ENCODE assay signal across 13 mouse cellular contexts in the genomic region with DNA sequence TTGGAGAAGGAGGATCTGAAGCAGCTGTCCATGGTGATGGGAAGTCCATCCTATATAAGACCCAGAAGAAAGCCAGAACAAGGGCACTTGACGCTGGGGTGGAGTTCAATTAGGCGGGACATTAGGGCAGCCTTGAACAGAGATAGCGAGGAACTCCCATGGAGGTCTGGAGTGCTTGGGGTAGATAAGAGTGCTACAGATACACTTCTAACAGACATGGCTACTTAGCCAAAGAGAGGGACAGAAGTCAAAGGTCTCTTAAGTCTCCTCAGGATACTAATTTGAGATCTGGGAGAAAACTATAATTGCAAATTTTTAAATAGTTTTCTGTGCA.
DNase-seq lines count a peak whose midpoint lies in the region; ATAC-seq lines count a peak whose summit lies in the region.
"Had no signal": no experiment of that assay in that cellular context is flagged by ENCODE, and none has a peak within 500 bp of the region (broad histone marks: within the 10 kb centered on the region; RNA-seq: fewer than 3 reads in every experiment).

No protein-coding gene starts in this region.

- no peaks in the 10 kb centered on the region for H3K9me3 ChIP-seq in kidney, embryonic 14.5 days (ENCODE audit: control insufficient read depth, low read length)
- H3K9me3 ChIP-seq: lung, embryonic 15.5 days; midbrain, embryonic 15.5 days had no signal

- no peaks in the 10 kb centered on the region for H3K36me3 ChIP-seq in kidney, embryonic 14.5 days (ENCODE audit: control insufficient read depth, insufficient read depth, low read length)
- H3K36me3 ChIP-seq: lung, embryonic 15.5 days; midbrain, embryonic 15.5 days had no signal

- H3K27me3 ChIP-seq in kidney, embryonic 14.5 days (ENCODE audit: control insufficient read depth, insufficient read depth, low read length) = no peaks in the 10 kb centered on the region
- H3K27me3 ChIP-seq: CH12.LX; lung, embryonic 15.5 days; midbrain, embryonic 15.5 days had no signal

- peak; percentile 46; the same call in 1 of the 2 replicates for ATAC-seq in kidney, embryonic 14.5 days (ENCODE audit: low FRiP score, low TSS enrichment)
- peak; percentile 90 for ATAC-seq in erythroblast, adult 5-6 weeks (replicated peaks; ENCODE audit: low FRiP score, poor library complexity, severe bottlenecking)
- peak; percentile 64 for ATAC-seq in megakaryocyte progenitor cell, adult 5-6 weeks (replicated peaks; ENCODE audit: poor library complexity)

- no peak overlapping the region for H3K4me2 ChIP-seq in kidney, embryonic 14.5 days (replicated peaks; ENCODE audit: low read depth, low read length)
- H3K4me2 ChIP-seq: lung, embryonic 15.5 days; midbrain, embryonic 15.5 days had no signal

- 88% methylated on average over 3 of the region's 3 CpGs for WGBS in kidney, embryonic 14.5 days

- DNase-seq in kidney, adult 9 months = no peak
- DNase-seq in MEL-GATA-1-ER (ENCODE audit: extremely low read depth, low read depth) = peak; percentile 39
- DNase-seq in cerebellum, postnatal 25 days = no peak
- DNase-seq in frontal cortex, postnatal 10 days (ENCODE audit: low spot score in 2 of 2) = no peak
- DNase-seq in adrenal gland, postnatal 36 days = no peak
- DNase-seq: cerebellum, adult 8-10 months; right cerebral cortex, postnatal 25 days had no signal

- H3K4me1 ChIP-seq in kidney, embryonic 14.5 days (ENCODE audit: control insufficient read depth, insufficient read depth, low read length) = no peaks in the 10 kb centered on the region
- H3K4me1 ChIP-seq: lung, embryonic 15.5 days had no signal

- no peak overlapping the region for H3K4me3 ChIP-seq in kidney, embryonic 14.5 days (ENCODE audit: low read length)
- H3K4me3 ChIP-seq: lung, embryonic 15.5 days; midbrain, embryonic 15.5 days had no signal

- H3K27ac ChIP-seq in kidney, embryonic 14.5 days (ENCODE audit: low read depth, low read length) = no peak overlapping the region
- H3K27ac ChIP-seq: lung, embryonic 15.5 days had no signal

- no peak overlapping the region for H3K9ac ChIP-seq in kidney, embryonic 14.5 days (ENCODE audit: low read depth, low read length)
- H3K9ac ChIP-seq: lung, embryonic 15.5 days; midbrain, embryonic 15.5 days had no signal
